Mouse (Mus musculus): ENCODE measurements around the gene Nrxn3. TPM values are rescaled to one million over a fixed set of nuclear protein-coding genes. Genes with fewer than 3 reads are reported as not detected.

Gene Nrxn3
- polyA plus RNA-seq, 1 experiment from 2014 or later, result 42.5 TPM

DNA sequence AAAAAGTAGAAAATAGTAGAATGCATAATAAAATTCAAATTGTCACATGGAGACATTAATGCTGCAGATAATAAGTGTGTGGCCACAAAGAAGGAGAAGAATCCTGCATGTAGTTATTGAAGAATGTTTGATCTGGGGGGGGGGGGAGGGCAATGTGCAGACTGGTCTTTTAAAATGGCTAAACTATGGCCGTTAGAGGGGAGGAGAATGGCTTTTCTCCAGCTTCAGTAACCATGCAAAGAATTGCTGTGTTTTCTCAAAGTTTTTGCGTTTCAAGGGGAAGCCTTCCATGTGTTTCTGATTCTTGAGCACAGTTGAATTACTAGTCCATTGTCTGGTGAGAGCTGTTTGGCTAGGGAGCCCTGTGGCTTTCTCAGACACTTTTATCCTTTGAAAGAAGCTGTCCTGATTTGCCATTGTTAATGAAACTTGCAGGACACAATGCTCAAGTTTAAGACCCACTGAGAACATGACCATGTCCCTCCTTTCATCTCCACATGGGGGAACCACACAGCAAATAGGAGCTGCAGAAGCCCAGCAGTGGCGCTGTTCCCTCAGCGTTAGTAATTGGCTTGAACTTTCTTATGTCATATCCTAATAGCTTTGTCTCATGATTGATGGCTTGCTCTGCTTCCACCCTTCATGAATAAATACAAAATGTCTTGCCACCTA is 808.1 kb downstream of the Nrxn3 start:
- WGBS, result 2% methylated on average over 4 of the region's 4 CpGs
- H3K4me3 ChIP-seq, result no peak overlapping the region
- H3K27me3 ChIP-seq, result no peaks in the 10 kb centered on the region
- no peak overlapping the region for H3K9ac ChIP-seq (replicated peaks)
- no peaks in the 10 kb centered on the region for H3K4me1 ChIP-seq
- 0 out of 2 replicates have a peak overlapping the region, but pooled peaks have one; percentile 25 for H3K27ac ChIP-seq (replicated peaks)
- H3K36me3 ChIP-seq, result no peaks in the 10 kb centered on the region
- no peak overlapping the region for H3K4me2 ChIP-seq (replicated peaks)
- no peaks in the 10 kb centered on the region for H3K9me3 ChIP-seq
- ATAC-seq (ENCODE audit: low FRiP score, low read depth), result peak; percentile 96

DNA sequence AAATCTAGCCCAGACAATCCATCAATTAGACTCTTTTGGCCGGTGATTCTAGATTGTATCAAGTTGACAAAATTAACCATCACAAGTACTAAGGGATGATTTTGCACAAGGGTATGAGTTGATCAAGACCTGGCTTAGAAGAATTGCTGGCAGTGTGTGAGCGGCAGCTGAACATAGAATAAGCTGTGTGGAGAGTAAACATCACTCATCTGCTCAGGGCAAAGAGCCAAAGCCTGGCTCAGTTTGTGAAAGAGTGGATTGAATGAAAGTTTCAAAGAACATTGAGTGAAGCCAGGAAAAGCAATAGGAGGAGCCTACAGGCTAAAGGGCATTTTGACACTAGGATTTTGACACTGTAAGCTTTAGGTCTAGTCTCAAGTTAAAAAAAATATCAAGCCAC is 828.6 kb downstream of the Nrxn3 start:
- Histone ChIP-seq H3K4me2 (replicated peaks) (no peak overlapping the region), H3K4me1 (no peaks in the 10 kb centered on the region), H3K9me3 (no peaks in the 10 kb centered on the region), H3K4me3 (no peak overlapping the region), H3K27me3 (no peaks in the 10 kb centered on the region), H3K9ac (replicated peaks) (no peak overlapping the region), H3K27ac (replicated peaks) (no peak overlapping the region), H3K36me3 (no peaks in the 10 kb centered on the region)
- ATAC-seq (ENCODE audit: low FRiP score, low read depth), result no peak
- 90% methylated on average over 2 of the region's 2 CpGs for WGBS

DNA sequence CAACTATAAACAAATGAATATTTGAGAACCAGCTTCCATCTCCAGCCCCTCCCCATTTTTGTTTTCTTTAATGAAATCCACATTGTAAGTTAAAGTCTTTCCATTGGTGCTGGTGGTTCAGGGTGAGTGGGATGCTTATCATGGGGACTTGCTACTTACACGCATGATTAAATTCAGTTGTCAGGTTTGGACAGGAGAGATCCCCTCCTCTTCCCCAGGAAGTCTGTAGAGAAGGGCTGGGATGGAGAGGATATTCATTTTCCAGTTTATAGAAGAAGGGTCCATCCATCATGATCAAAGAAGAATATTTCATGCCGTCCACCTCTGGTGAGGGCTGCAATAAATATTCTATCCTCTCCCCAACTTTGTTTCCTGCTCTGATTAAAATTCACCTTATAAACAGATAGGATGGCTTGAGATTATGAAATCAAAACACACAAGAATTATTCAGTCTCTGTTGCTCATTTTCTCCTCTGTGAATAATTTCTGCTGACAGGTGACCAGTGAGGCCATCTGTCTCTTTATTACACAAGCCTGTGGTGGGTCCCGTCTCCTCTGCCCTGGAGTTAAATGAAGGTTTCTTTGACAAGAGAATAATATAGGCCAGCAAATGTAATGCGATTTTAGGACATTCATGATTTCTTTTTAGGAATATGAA is 830.7 kb downstream of the Nrxn3 start:
- Histone ChIP-seq H3K36me3 (no peaks in the 10 kb centered on the region), H3K9me3 (no peaks in the 10 kb centered on the region), H3K9ac (replicated peaks) (no peak overlapping the region), H3K27ac (replicated peaks) (no peak overlapping the region), H3K27me3 (no peaks in the 10 kb centered on the region), H3K4me2 (replicated peaks) (no peak overlapping the region), H3K4me1 (no peaks in the 10 kb centered on the region), H3K4me3 (no peak overlapping the region)
- no peak for ATAC-seq (ENCODE audit: low FRiP score, low read depth)
- 65% methylated on average over 4 of the region's 4 CpGs for WGBS

DNA sequence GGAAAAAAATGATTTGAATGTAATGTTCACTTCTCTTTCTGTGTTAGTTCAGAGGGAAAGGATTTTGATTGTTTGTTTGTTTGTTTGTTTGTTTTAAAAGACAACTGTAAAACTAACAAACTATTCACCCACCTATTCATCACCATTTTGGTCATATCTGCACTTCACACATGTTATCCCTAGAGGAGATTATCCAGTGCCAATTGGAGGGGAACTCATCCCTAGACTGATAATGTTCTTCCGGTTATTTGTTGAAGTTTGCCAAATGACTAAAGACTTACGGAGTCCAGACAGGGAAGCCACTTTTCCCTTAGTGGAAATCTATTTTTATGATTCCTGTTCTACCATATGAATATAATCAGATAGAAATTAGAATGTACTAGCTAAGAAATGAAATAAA is 831.5 kb downstream of the Nrxn3 start:
- no peaks in the 10 kb centered on the region for H3K4me1 ChIP-seq
- ATAC-seq (ENCODE audit: low FRiP score, low read depth), result no peak
- no peak overlapping the region for H3K4me3 ChIP-seq
- H3K4me2 ChIP-seq (replicated peaks), result no peak overlapping the region
- no peaks in the 10 kb centered on the region for H3K36me3 ChIP-seq
- 81% methylated on average over 2 of the region's 2 CpGs for WGBS
- no peak overlapping the region for H3K27ac ChIP-seq (replicated peaks)
- H3K9ac ChIP-seq (replicated peaks), result no peak overlapping the region
- no peaks in the 10 kb centered on the region for H3K27me3 ChIP-seq
- H3K9me3 ChIP-seq, result no peaks in the 10 kb centered on the region

DNA sequence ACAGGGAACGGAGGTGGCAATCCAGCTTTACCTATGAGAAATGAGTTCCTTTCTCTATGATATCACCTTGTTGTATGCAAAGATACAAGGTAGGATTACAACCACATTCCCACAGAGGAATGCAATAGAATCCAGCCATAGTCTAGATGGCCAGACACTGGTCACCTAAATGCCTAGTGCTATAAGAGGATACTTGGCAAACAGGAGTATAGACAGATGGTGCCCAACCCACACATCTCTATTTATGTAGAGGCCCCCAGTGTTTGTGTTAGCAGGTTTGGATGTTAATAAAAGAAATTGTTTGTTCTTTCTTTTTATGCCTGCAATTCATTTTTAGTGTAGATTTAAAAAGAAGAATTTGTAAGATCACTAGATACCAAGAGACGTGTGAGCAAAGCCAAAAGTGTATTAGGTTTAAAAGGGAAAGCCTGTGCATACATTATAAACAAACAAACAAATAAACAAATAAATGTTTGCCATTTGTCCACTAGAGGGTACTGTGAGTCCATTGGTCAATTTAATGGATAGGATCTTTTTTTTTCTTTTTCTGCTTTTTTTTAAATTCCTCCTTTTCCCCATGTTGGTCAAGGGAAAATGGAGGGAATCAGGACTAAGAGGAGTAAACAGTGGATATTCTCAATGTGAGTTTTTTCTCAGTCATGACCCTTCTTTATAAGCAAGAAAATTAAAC is 832.2 kb downstream of the Nrxn3 start:
- H3K4me1 ChIP-seq, result no peaks in the 10 kb centered on the region
- H3K27ac ChIP-seq (replicated peaks), result no peak overlapping the region
- H3K4me2 ChIP-seq (replicated peaks), result no peak overlapping the region
- no peaks in the 10 kb centered on the region for H3K27me3 ChIP-seq
- H3K36me3 ChIP-seq, result no peaks in the 10 kb centered on the region
- no peak overlapping the region for H3K9ac ChIP-seq (replicated peaks)
- ATAC-seq (ENCODE audit: low FRiP score, low read depth), result no peak
- 80% methylated on average over 2 of the region's 2 CpGs for WGBS
- H3K9me3 ChIP-seq, result no peaks in the 10 kb centered on the region
- no peak overlapping the region for H3K4me3 ChIP-seq

DNA sequence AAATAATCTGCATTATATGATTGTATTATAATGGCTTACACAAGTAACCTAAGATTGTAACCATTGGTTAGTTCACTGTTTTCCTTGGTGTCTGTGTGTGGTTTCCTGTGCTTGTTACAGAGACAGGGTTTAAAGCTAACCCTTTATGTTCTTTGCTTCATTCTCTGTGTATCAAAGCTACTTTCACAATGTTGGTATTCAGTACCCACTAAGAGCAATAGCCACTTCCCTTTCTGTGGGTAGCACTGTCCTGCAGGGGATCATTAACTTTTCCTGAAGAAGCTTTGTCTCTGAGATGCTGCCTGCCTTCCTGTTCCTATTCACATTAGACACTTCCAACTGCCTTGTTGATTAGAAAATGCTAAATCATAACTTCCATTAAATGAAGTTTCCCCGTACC is 836.2 kb downstream of the Nrxn3 start:
- Histone ChIP-seq H3K27me3 (no peaks in the 10 kb centered on the region), H3K36me3 (no peaks in the 10 kb centered on the region), H3K4me3 (no peak overlapping the region), H3K4me2 (replicated peaks) (no peak overlapping the region), H3K27ac (replicated peaks) (no peak overlapping the region), H3K9me3 (no peaks in the 10 kb centered on the region), H3K9ac (replicated peaks) (no peak overlapping the region), H3K4me1 (no peaks in the 10 kb centered on the region)
- 86% methylated on average over 1 of the region's 1 CpGs for WGBS
- ATAC-seq (ENCODE audit: low FRiP score, low read depth), result no peak

DNA sequence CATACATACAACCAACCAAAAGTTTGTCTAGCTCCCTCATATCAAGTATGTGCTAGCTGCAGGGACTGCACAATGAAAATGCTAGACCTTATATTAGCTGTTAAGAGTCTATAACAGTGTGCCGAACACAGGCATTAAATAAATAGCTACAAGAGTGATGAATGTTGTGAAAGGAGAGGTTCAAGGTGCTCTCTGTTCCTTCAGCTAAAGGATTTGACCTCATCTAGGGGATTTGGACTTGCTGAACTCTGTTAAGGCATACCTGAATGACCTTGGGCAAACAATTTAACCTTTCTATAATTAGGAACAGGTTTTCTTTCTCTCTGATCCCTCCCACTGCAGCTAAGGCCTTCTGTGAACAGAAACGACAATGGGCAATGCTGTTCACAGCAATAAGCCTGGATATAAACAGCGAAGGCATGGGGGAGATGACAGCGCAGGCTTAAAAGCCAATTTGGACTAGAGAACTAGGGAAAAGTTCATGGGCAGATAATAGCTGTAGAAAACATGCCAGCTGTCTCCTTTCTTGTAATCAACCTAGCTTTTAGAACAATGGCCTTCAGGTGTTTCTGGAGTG is 839.4 kb downstream of the Nrxn3 start:
- Histone ChIP-seq H3K4me3 (no peak overlapping the region), H3K4me2 (replicated peaks) (no peak overlapping the region), H3K27ac (replicated peaks) (no peak overlapping the region), H3K27me3 (no peaks in the 10 kb centered on the region), H3K9me3 (no peaks in the 10 kb centered on the region), H3K4me1 (0 out of 2 replicates have a peak, but pooled peaks cover 2% of the 10 kb centered on the region), H3K9ac (replicated peaks) (no peak overlapping the region), H3K36me3 (no peaks in the 10 kb centered on the region)
- ATAC-seq (ENCODE audit: low FRiP score, low read depth), result no peak
- WGBS, result 77% methylated on average over 4 of the region's 4 CpGs

DNA sequence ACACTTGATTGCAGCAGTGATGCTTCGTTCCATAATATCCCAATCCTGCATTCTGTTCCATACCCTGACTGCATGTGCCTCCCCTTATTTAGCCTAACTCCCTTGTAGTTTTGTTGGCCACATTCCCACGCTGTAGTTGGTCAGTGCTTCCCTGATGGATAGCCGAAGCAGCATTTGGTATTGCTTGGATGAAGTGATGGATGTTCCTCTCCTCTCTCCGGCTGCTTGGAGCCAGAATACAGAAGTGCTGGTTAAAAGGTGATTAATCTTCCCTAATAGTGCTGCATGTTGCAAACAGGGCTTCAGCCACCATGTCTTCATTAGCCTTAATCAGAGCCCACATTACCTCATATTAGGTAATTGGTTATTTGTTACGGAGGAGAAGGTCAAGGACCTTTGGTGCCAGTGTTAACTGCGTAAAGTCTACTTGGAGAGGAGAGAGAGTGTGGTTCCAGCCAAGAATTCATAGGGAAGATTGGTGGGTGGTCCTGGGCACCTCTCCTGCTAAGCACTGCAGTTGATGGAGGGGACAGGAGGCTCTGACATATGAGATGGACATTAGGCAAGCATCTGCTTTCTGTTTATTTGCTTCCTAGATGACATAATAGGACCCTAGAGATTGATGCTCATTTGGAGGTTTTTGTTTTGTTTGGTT is 846.2 kb downstream of the Nrxn3 start:
- H3K4me3 ChIP-seq, result no peak overlapping the region
- H3K27ac ChIP-seq (replicated peaks), result no peak overlapping the region
- H3K4me2 ChIP-seq (replicated peaks), result no peak overlapping the region
- H3K36me3 ChIP-seq, result no peaks in the 10 kb centered on the region
- 0 out of 2 replicates have a peak, but pooled peaks cover 2% of the 10 kb centered on the region for H3K4me1 ChIP-seq
- 88% methylated on average over 6 of the region's 6 CpGs for WGBS
- ATAC-seq (ENCODE audit: low FRiP score, low read depth), result no peak
- no peak overlapping the region for H3K9ac ChIP-seq (replicated peaks)
- H3K27me3 ChIP-seq, result no peaks in the 10 kb centered on the region
- H3K9me3 ChIP-seq, result no peaks in the 10 kb centered on the region

DNA sequence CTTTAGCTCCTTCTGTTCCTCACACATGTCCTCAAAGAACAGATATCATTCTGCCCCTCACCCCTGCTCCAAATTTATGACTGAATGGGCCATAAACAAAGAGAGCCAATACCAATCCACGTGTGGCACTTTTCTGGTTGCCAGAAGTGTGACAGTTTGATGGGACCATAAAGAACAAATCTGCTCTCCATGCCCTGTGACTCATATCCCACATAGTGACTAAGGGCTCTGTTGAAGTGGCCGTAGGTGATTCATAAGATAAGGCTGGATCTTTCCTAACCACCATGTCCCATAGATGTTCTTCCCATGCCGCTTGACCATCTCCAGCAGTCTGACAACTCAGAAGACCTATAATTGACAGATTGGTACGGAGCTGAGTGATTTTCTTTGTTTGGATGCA is 869.8 kb downstream of the Nrxn3 start:
- Histone ChIP-seq H3K27me3 (no peaks in the 10 kb centered on the region), H3K4me1 (no peaks in the 10 kb centered on the region), H3K27ac (replicated peaks) (no peak overlapping the region), H3K9ac (replicated peaks) (no peak overlapping the region), H3K4me3 (no peak overlapping the region), H3K36me3 (no peaks in the 10 kb centered on the region), H3K9me3 (no peaks in the 10 kb centered on the region), H3K4me2 (replicated peaks) (no peak overlapping the region)
- no peak for ATAC-seq (ENCODE audit: low FRiP score, low read depth)
- WGBS, result 87% methylated on average over 4 of the region's 4 CpGs

DNA sequence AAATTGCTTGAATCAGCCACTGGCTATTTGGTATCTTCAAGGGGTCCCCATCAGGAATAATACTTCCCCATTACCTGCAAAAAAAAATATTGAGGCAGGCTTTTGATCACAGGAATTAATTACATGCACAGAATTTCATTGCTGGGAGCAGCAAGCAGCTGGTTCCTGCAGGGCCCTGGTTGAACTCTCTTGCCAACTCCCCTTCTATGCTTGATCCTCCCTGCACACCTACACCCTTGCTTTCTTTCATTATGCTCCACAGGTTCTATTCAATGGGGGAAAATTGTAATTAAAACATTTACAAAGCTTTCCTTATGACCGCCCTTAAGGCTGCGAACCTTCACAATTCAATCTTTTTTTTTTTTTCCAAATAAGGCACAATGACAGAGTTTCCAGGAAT is 891.0 kb downstream of the Nrxn3 start:
- Histone ChIP-seq H3K9me3 (no peaks in the 10 kb centered on the region), H3K4me1 (peaks cover 7% of the 10 kb centered on the region), H3K4me2 (replicated peaks) (no peak overlapping the region), H3K27me3 (no peaks in the 10 kb centered on the region), H3K27ac (replicated peaks) (no peak overlapping the region), H3K36me3 (no peaks in the 10 kb centered on the region), H3K9ac (replicated peaks) (no peak overlapping the region), H3K4me3 (no peak overlapping the region)
- 39% methylated on average over 2 of the region's 2 CpGs for WGBS
- ATAC-seq (ENCODE audit: low FRiP score, low read depth), result no peak

DNA sequence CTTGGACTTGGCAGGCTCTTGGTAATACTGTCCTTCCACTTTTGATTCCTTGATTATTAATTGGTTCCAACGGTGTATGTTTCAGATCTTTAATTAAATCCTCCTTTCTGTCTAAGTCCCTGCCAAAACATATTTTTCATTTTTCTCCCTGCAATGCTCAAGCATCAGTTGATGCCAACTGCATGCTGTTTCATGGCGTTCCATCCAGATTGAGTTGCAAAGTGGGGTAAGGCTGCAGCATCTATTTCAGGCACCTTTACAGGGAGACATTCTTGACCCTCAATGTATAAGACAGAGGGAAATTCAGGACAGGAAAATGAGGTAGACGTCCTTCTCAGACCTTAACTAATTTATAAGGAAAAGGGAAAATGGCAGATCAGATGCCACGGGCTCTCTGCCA is 903.1 kb downstream of the Nrxn3 start:
- no peak overlapping the region for H3K4me2 ChIP-seq (replicated peaks)
- no peaks in the 10 kb centered on the region for H3K27me3 ChIP-seq
- H3K9me3 ChIP-seq, result no peaks in the 10 kb centered on the region
- no peak for ATAC-seq (ENCODE audit: low FRiP score, low read depth)
- no peak overlapping the region for H3K9ac ChIP-seq (replicated peaks)
- no peaks in the 10 kb centered on the region for H3K4me1 ChIP-seq
- H3K27ac ChIP-seq (replicated peaks), result no peak overlapping the region
- no peaks in the 10 kb centered on the region for H3K36me3 ChIP-seq
- H3K4me3 ChIP-seq, result no peak overlapping the region
- WGBS, result 90% methylated on average over 4 of the region's 4 CpGs

DNA sequence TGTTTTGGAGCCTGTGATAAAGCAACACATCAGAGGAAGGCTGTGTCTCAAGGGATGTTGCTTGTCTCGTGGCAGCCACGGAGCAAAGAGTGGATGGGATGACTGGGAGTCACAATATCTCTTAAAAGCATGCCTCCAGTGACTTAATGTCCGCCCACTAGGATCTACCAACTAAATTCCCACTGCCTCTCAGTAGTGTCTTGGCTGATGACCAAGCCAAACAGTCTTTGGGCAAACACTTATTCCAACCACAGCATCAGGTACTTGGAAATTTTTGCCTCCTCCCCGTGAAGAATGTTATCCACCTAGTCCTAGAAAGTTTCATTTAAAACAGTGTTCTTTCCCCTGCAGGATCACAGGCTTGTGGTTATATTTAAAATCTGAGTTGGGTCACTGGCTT is 917.4 kb downstream of the Nrxn3 start:
- no peaks in the 10 kb centered on the region for H3K9me3 ChIP-seq
- H3K4me3 ChIP-seq, result no peak overlapping the region
- WGBS, result 80% methylated on average over 4 of the region's 4 CpGs
- H3K9ac ChIP-seq (replicated peaks), result no peak overlapping the region
- H3K27ac ChIP-seq (replicated peaks), result no peak overlapping the region
- ATAC-seq (ENCODE audit: low FRiP score, low read depth), result no peak
- H3K4me2 ChIP-seq (replicated peaks), result no peak overlapping the region
- no peaks in the 10 kb centered on the region for H3K4me1 ChIP-seq
- no peaks in the 10 kb centered on the region for H3K27me3 ChIP-seq
- no peaks in the 10 kb centered on the region for H3K36me3 ChIP-seq

Data from midbrain, embryonic 12.5 days (tissue).